Mouse (Mus musculus) heart, embryonic 14.5 days (tissue): ENCODE data around the gene Vps37b. TPM values are rescaled to one million over a fixed set of nuclear protein-coding genes. Genes with fewer than 3 reads are reported as not detected.
A peak's percentile ranks its signal among the peaks of the same experiment; 100 is the strongest.

Source experiments
- ATAC-seq: fragments of 200-750 bp; cut with Nextera tagmentation; 2 replicates; pipeline ENCODE4 v1.8.0; 2017; ENCODE audit warnings: low read depth, moderate TSS enrichment; ENCODE audit not compliant: insufficient number of reproducible peaks, insufficient read depth, low FRiP score
- H3K27ac ChIP-seq, 2 experiments: fragments of 200-500 bp in 1 of 2; fragments of 300-500 bp in 1 of 2; sonication (generic) in 1 of 2; replicated peaks in 1 of 2; 2 replicates each; pipeline ENCODE4 v1.5.1; 2012 to 2014; ENCODE audit warnings: low read depth in 2 of 2, low read length in 2 of 2, control low read depth in 1 of 2, mild to moderate bottlenecking in 1 of 2, mixed read lengths in 1 of 2; ENCODE audit not compliant: control insufficient read depth in 1 of 2, insufficient read depth in 1 of 2
- H3K27me3 ChIP-seq: fragments of 300-500 bp; sonication (generic); 2 replicates; pipeline ENCODE4 v1.6.1; 2014; ENCODE audit warnings: mild to moderate bottlenecking, low read length, control low read depth; ENCODE audit not compliant: control insufficient read depth, insufficient read depth
- H3K36me3 ChIP-seq: fragments of 300-500 bp; sonication (generic); 2 replicates; pipeline ENCODE4 v1.6.1; 2014; ENCODE audit warnings: mild to moderate bottlenecking, control low read depth, low read length, mixed read lengths; ENCODE audit not compliant: control insufficient read depth, insufficient read depth
- H3K4me1 ChIP-seq, 2 experiments: fragments of 200-500 bp in 1 of 2; fragments of 300-500 bp in 1 of 2; sonication (generic) in 1 of 2; 2 replicates each; pipeline ENCODE4 v1.6.1; 2012 to 2014; ENCODE audit warnings: low read length in 2 of 2, control low read depth in 1 of 2, mixed read lengths in 1 of 2; ENCODE audit not compliant: control insufficient read depth in 2 of 2, insufficient read depth in 2 of 2
- H3K4me2 ChIP-seq: fragments of 300-500 bp; sonication (generic); 2 replicates; pipeline ENCODE4 v1.6.1; 2014; ENCODE audit warnings: mild to moderate bottlenecking, low read length
- H3K4me3 ChIP-seq, 2 experiments: fragments of 200-500 bp in 1 of 2; fragments of 300-500 bp in 1 of 2; sonication (generic) in 1 of 2; 2 replicates each; pipeline ENCODE4 v1.5.1; 2012 to 2014; ENCODE audit warnings: low read length in 2 of 2, mild to moderate bottlenecking in 2 of 2, control low read depth in 1 of 2, low read depth in 1 of 2, moderate library complexity in 1 of 2; ENCODE audit not compliant: control insufficient read depth in 1 of 2, insufficient read depth in 1 of 2
- H3K9ac ChIP-seq: fragments of 300-500 bp; sonication (generic); 2 replicates; pipeline ENCODE4 v1.6.1; 2014; ENCODE audit warnings: mild to moderate bottlenecking, low read length
- H3K9me3 ChIP-seq: fragments of 300-500 bp; sonication (generic); 2 replicates; pipeline ENCODE4 v1.6.1; 2016; ENCODE audit warnings: low read length, control low read depth; ENCODE audit not compliant: control insufficient read depth
- WGBS: fragments of 180-500 bp; shearing (Covaris S2); extraction: QIAGEN DNeasy Blood & Tissue Kit; methylation state at CpG from one replicate; pipeline ENCODE4 v1.1.7; 2014; 5-methylcytosine and 5-hydroxymethylcytosine counted together
- polyA plus RNA-seq: library from polyadenylated mRNA; unstranded; fragments of >200 nt; fragmentation: Nextera tagmentation; extraction: Ambion mirVana; gene quantifications from 2 replicates; pipeline ENCODE4 v1.2.1, GENCODE M21; 2014

Vps37b gene
- polyA plus RNA-seq, 1 experiment from 2014 or later = 47.7 TPM

DNA sequence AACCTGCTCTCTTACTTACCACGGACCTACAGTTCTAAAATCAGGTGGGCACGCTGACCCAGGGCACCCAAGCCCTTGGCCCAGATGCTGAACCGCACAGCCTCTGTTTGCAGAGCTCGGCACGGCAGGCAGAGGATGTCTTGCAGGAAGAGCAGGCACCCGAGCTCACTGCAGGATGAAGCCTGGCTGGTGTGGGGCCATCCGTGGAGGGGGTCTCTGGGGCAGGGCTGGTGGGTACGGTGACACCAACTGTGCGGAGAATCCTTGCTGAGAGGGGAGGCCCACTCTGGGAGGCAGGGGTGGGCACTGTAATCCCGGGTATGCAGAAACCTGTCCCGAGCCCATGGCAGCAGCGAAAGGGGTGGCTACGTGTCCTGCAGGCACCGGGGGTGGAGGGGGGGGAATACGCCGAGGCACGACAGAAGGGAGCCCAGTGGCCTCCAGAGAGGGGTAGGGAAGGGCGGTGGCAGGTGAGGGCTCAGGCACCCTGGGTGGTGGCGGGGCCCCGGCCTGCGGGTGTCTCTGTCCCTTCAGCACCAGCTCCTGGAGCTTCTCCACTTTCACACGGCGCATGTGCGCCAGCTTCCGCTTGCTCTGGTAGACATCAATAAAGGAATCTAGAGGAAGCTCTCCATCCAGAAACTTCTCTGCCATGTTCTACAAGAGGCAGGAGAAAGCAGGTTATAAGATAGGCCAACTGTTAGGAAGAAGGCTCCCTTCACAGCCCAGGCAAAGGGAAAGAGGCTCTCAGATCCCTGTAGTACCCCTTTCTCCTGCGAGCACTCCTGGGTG is 25.8 kb downstream of the Vps37b start:
- no peaks in the 10 kb centered on the region for H3K9me3 ChIP-seq
- no peaks in the 10 kb centered on the region for H3K27me3 ChIP-seq
- peaks cover 78% of the 10 kb centered on the region for H3K36me3 ChIP-seq
- H3K4me2 ChIP-seq = no peak overlapping the region
- WGBS = 86% methylated on average over 26 of the region's 26 CpGs
- no peak overlapping the region for H3K9ac ChIP-seq
- no peak overlapping the region for H3K4me3 ChIP-seq
- ATAC-seq = no peak
- peaks cover 15 to 30% of the 10 kb centered on the region in 2 experiments for H3K4me1 ChIP-seq
- 0 out of 4 replicates have a peak overlapping the region, but pooled peaks of 1 of the 2 experiments have one; percentile 27 for H3K27ac ChIP-seq

DNA sequence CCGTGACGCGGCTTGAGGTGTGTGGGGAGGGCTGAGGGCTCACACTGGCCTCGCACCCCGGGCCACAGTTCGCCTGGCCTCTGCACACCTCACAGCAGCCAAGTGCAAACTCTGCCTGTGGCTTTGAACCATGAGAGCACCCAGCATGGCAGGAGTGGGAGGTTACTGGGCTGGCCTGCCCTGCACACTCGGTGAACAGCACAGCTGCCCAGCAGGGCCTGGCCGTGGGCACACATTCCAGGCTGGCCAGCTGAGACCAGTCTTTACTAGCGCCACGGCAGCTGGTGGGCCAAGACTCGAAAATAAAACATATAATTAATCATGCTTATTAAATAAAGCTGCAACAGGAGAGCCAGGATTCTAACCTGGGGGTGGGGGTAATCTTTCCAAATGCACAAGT is 26.5 kb downstream of the Vps37b start:
- 90% methylated on average over 11 of the region's 11 CpGs for WGBS
- no peak overlapping the region for H3K4me3 ChIP-seq
- no peaks in the 10 kb centered on the region for H3K27me3 ChIP-seq
- no peaks in the 10 kb centered on the region for H3K9me3 ChIP-seq
- H3K4me1 ChIP-seq = peaks cover 13 to 23% of the 10 kb centered on the region in 2 experiments
- H3K9ac ChIP-seq = no peak overlapping the region
- no peak for ATAC-seq
- peaks cover 79% of the 10 kb centered on the region for H3K36me3 ChIP-seq
- no peak overlapping the region for H3K27ac ChIP-seq
- H3K4me2 ChIP-seq = no peak overlapping the region

- Histone ChIP-seq H3K27me3 (no peaks in the 10 kb centered on the region), H3K36me3 (peaks cover 78% of the 10 kb centered on the region), H3K4me2 (no peak overlapping the region), H3K4me3 (no peak overlapping the region), H3K9ac (no peak overlapping the region), H3K27ac (no peak overlapping the region), H3K9me3 (no peaks in the 10 kb centered on the region), H3K4me1 (peaks cover 11 to 18% of the 10 kb centered on the region in 2 experiments)
- ATAC-seq = no peak
- 92% methylated on average over 15 of the region's 15 CpGs for WGBS
Measured at GRCm38 (mm10) chr5:124005151-124005500, 26.9 kb downstream of the Vps37b start.

- no peak overlapping the region for H3K4me3 ChIP-seq
- no peaks in the 10 kb centered on the region for H3K27me3 ChIP-seq
- H3K9ac ChIP-seq = no peak overlapping the region
- H3K9me3 ChIP-seq = no peaks in the 10 kb centered on the region
- no peak for ATAC-seq
- 86% methylated on average over 17 of the region's 17 CpGs for WGBS
- peaks cover 74% of the 10 kb centered on the region for H3K36me3 ChIP-seq
- no peak overlapping the region for H3K27ac ChIP-seq
- H3K4me1 ChIP-seq = peaks cover 7 to 13% of the 10 kb centered on the region in 2 experiments; a peak in 3 of 4 replicates
- no peak overlapping the region for H3K4me2 ChIP-seq
Measured at GRCm38 (mm10) chr5:124004356-124005150, 27.5 kb downstream of the Vps37b start.

- Histone ChIP-seq H3K9me3 (no peaks in the 10 kb centered on the region), H3K4me2 (no peak overlapping the region), H3K27ac (no peak overlapping the region), H3K27me3 (no peaks in the 10 kb centered on the region), H3K36me3 (peaks cover 62% of the 10 kb centered on the region), H3K4me1 (peaks cover 7 to 13% of the 10 kb centered on the region in 2 experiments; a peak in 3 of 4 replicates), H3K4me3 (no peak overlapping the region), H3K9ac (peak overlapping the region; percentile 2; the same call in 1 of the 2 replicates)
- ATAC-seq = no peak
- WGBS = 65% methylated on average over 4 of the region's 4 CpGs
Measured at GRCm38 (mm10) chr5:124003375-124003774, 28.7 kb downstream of the Vps37b start.

DNA sequence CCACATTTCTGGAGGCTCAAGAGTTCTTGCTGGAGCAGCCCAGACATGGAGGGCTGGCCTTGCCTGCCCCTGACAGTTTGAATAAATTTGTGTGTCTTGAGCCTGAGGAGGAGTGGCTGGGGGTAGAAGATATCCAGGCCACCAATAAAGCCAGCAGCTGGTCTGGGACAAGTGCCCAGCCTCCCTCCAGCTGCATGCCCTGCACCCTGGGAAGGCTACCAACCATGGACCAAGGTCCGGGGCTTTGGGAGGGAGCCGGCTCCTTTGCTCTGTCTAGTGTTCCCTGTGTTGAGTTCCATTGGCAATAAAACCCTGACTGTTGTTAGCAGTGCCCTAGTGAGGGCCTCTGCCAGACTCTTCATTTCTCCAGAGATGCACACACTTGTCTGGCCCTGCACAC is 29.2 kb downstream of the Vps37b start:
- Histone ChIP-seq H3K27ac (no peak overlapping the region), H3K36me3 (peaks cover 57% of the 10 kb centered on the region), H3K27me3 (no peaks in the 10 kb centered on the region), H3K9me3 (no peaks in the 10 kb centered on the region), H3K4me3 (no peak overlapping the region), H3K4me1 (peaks cover 7 to 13% of the 10 kb centered on the region in 2 experiments; a peak in 3 of 4 replicates), H3K4me2 (no peak overlapping the region), H3K9ac (peak overlapping the region; percentile 2; the same call in 1 of the 2 replicates)
- no peak for ATAC-seq
- 72% methylated on average over 2 of the region's 2 CpGs for WGBS

- ATAC-seq = no peak
- H3K4me3 ChIP-seq = no peak overlapping the region
- WGBS = 37% methylated on average over 9 of the region's 9 CpGs
- peaks cover 7 to 13% of the 10 kb centered on the region in 2 experiments; a peak in 3 of 4 replicates for H3K4me1 ChIP-seq
- H3K36me3 ChIP-seq = peaks cover 41% of the 10 kb centered on the region
- H3K4me2 ChIP-seq = no peak overlapping the region
- H3K27me3 ChIP-seq = no peaks in the 10 kb centered on the region
- H3K27ac ChIP-seq = no peak overlapping the region
- no peaks in the 10 kb centered on the region for H3K9me3 ChIP-seq
- no peak overlapping the region for H3K9ac ChIP-seq
Measured at GRCm38 (mm10) chr5:124001274-124001673, 30.8 kb downstream of the Vps37b start.
